Mouse (Mus musculus) ES-E14 (cell line): Measurements from ENCODE around the gene Stx6.
"Not testable (repeated sequence)": the region's sequence is repeated elsewhere in the genome, so short reads cannot be mapped to it uniquely, and the experiment has no call there.

Source experiments
- CHD2 ChIP-seq: IDR thresholded peaks from 2 replicates; pipeline ENCODE4 v1.6.1; 2014; ENCODE audit warnings: mild to moderate bottlenecking, low read depth, low read length, inconsistent platforms
- HCFC1 ChIP-seq: IDR thresholded peaks from 2 replicates; pipeline ENCODE4 v1.6.1; 2012; ENCODE audit warnings: low read length, inconsistent platforms, borderline replicate concordance; ENCODE audit not compliant: insufficient read depth
- MAFK ChIP-seq: IDR thresholded peaks from 2 replicates; pipeline ENCODE4 v1.6.1; 2014; ENCODE audit warnings: mild to moderate bottlenecking, low read depth, low read length, inconsistent platforms; ENCODE audit not compliant: insufficient read depth
- ZC3H11A ChIP-seq: IDR thresholded peaks from 2 replicates; pipeline ENCODE4 v1.6.1; 2012; ENCODE audit warnings: low read depth, mild to moderate bottlenecking, inconsistent platforms, low read length, borderline replicate concordance
- ZNF384 ChIP-seq: IDR thresholded peaks from 2 replicates; pipeline ENCODE4 v1.6.1; 2012; ENCODE audit warnings: low read depth, low read length, inconsistent platforms

DNA sequence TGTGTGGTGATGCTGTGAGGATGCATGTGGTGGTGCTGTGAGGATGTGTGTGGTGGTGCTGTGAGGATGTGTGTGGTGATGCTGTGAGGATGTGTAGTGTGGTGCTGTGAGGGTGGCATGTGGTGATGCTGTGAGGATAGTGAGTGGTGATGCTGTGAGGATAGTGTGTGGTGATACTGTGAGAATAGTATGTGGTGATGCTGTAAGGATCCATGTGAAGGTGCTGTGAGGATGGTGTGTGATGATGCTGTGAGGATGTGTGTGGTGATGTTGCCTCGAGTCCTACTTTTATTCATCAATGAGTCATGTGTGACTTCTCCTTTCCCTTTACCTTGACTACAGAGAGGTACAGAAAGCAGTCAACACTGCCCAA, 15.1 kb downstream of the Stx6 start:
- TF ChIP-seq MAFK, ZNF384, ZC3H11A, CHD2, HCFC1: not testable (repeated sequence)
